Mouse (Mus musculus) testis, postnatal 14 days (tissue): ENCODE data around the gene Sf3b3.

ENCODE experiments used
- DNase-seq: peaks from one replicate; pipeline ENCODE4 v3.0.0; 2021; ENCODE audit warnings: low spot score

Sf3b3 gene

GRCm38 (mm10) chr8:110775721-110776120 is 70.9 kb downstream of the Sf3b3 start:
- no peak for DNase-seq

GRCm38 (mm10) chr8:110775316-110775715 is 71.3 kb downstream of the Sf3b3 start:
- peak; percentile 41 for DNase-seq

GRCm38 (mm10) chr8:110774725-110775124 is 71.9 kb downstream of the Sf3b3 start:
- DNase-seq = no peak

GRCm38 (mm10) chr8:110774047-110774446 is 72.5 kb downstream of the Sf3b3 start:
- DNase-seq = no peak

- DNase-seq = no peak
Observed at GRCm38 (mm10) chr8:110772452-110772851, 74.1 kb downstream of the Sf3b3 start.

GRCm38 (mm10) chr8:110767261-110767660 is 79.3 kb downstream of the Sf3b3 start:
- no peak for DNase-seq

GRCm38 (mm10) chr8:110764671-110765070 is 81.9 kb downstream of the Sf3b3 start:
- no peak for DNase-seq

- DNase-seq = no peak
Observed at GRCm38 (mm10) chr8:110761988-110762387, 84.6 kb downstream of the Sf3b3 start.

- no peak for DNase-seq
Observed at GRCm38 (mm10) chr8:110761185-110761584, 85.4 kb downstream of the Sf3b3 start.

GRCm38 (mm10) chr8:110760280-110760940 is 86.2 kb downstream of the Sf3b3 start:
- no peak for DNase-seq
